Mouse (Mus musculus) ovary, adult 18-20 months (tissue): Measurements from ENCODE around the gene Olfr348.

Source experiments
- DNase-seq: peaks from one replicate; pipeline ENCODE4 v3.0.0; 2022; ENCODE audit warnings: low spot score, mixed read lengths

Gene Olfr348

DNA sequence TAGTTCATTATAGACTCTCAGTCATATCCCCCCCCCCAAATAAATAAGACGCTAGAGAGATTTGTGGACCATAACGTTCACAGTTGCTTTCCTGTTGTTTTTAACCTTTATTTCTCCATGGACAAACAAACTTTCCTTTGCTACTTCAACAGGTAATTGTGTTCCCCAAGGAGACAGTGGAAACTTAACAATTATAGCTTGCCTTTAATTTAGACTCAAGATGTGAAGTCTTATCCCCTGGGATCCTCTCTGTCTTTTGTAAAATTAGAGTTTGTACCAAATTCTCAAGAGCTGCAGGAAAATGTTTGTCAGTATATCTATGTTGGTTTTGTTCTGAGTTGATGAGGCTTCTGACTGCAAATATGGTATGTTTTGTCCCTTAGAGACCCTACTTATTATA is at the start of gene Olfr348:
TSS of gene Olfr348 (plus strand) at position 301 of the 400 bp plus-strand sequence.
- no peak for DNase-seq

DNA sequence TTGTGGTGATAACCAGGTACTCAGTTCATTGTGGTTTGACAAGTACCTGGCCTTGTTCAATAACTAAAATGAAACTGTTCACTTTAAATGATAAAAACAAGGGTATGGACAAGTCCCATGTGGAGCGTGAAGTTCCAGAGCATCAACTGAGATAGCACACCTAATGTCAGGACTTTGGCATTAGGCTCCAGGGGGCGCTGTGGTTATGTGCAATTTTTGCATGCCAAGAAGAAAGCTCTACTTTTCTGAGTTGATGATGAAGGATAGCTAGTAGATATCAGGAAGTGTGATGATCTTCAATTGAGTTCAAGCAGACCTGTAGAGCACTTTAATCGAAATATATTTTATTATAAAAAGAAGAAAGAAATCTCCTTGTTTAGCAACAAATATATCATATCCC is 47.9 kb upstream of the Olfr348 start:
- DNase-seq: no peak

DNA sequence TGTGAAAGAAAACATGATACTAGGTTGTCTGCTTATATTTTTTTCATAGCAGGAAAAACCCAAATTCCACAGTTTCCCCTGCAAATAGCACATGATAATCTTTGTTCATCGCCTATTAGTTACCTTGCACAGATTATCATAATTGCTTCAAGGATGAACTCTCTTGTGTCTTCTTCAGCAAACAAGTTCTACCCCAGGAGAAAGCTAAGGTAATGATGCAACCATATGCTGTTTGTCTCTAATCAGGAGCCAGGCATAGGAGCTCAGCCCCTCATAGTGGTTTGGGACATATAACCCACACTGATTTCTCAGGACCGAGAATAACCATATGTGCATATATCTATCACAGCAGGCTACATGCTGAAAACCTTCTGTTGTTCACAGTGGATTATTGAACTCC is 6.2 kb downstream of the Olfr348 start, which contains the start of gene Olfr50:
TSS of gene Olfr50 (plus strand) at position 301 of the 400 bp plus-strand sequence.
- DNase-seq: no peak

DNA sequence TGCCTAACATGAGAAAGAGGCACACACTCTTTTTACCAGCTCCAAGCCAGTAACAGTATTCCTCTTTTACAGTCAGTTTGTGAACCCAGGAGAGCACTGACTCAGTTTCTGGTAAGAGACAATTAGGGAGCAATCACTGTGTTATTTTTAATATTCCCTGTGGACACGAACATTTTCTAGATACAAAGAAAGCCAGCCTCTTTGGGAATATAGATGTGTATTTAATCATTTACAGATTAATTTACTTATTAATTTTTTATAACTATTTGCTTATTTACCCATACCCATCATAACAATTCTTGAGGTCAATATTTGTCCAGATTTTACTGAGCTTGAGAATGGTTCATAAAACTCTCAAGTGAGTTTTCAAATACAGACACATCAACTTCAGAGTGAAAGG is 32.9 kb downstream of the Olfr348 start, which contains the start of gene Olfr3:
TSS of gene Olfr3 (minus strand) at position 101 of the 400 bp plus-strand sequence.
- DNase-seq: no peak
